Mouse (Mus musculus) heart, postnatal 36 days (tissue): ENCODE data around the gene Amer2. TPM values are rescaled to one million over a fixed set of nuclear protein-coding genes. Genes with fewer than 3 reads are reported as not detected.
"Not testable (repeated sequence)": the region's sequence is repeated elsewhere in the genome, so short reads cannot be mapped to it uniquely, and the experiment has no call there.

Source experiments
- DNase-seq, 2 experiments: peaks; one replicate each; pipeline ENCODE4 v3.0.0; 2021 to 2022
- intact Hi-C: fragments of 180-260 bp; cut with DNase I; formaldehyde crosslinking; loops from one replicate; pipeline ENCODE4 v1.15.1; 2025
- total RNA-seq, 2 experiments: library from RNA; stranded (reverse); gene quantifications; 2 replicates each; pipeline ENCODE4 v1.2.3; 2021

Gene Amer2
- not detected for total RNA-seq

GRCm38 (mm10) chr14:60372821-60373309 is at the start of gene Amer2:
Gene Amer2, plus strand, starts transcription at chr14:60373259.
- no peak for DNase-seq
- intact Hi-C loops: no loop called here

DNA sequence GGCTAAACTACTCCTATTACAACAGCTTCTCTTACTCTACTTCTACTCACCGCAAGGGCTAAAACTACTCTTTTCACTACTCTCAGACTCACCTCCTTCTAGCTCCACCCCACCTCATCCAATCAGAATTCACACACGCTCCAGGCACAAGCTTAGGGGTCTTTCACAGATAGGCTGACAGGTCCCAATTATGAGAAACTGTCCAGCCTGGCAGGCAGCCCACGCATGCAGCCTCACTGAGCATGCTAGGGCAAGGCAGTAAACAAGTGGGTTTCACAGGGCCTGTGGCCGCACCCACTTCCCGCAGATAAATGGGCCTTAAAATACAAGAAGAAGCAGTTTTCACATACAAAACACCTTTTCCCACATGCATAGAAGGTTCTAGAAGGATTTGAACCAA is 33.1 kb upstream of the Amer2 start:
- DNase-seq, intact Hi-C loops: not testable (repeated sequence)

DNA sequence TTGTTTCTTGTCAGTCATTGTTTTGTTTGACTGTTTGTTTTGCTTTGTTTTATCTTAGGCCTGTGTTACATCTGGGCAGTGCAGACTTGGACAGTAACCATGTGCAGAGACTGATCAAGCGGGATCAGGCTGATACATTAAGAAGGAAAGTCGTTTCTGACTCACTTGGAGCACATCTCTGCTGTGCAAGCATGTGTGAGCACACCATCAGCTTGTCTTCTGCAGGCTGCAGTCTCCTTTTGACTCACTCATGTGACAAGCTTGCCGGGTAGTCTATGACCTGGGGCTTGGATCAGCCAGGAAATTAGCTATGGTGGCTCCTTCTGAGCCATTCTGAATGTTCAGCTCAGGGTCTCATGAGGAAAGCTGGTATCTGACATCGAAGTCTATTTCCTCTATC is 32.5 kb upstream of the Amer2 start:
- intact Hi-C loops: no loop called here
- DNase-seq: no peak

GRCm38 (mm10) chr14:60345326-60345876 is 27.7 kb upstream of the Amer2 start:
- intact Hi-C loops: no loop called here
- DNase-seq: no peak

- intact Hi-C loops: no loop called here
- DNase-seq: no peak
These were observed 14.7 kb upstream of the Amer2 start for GRCm38 (mm10) chr14:60358347-60358746.

DNA sequence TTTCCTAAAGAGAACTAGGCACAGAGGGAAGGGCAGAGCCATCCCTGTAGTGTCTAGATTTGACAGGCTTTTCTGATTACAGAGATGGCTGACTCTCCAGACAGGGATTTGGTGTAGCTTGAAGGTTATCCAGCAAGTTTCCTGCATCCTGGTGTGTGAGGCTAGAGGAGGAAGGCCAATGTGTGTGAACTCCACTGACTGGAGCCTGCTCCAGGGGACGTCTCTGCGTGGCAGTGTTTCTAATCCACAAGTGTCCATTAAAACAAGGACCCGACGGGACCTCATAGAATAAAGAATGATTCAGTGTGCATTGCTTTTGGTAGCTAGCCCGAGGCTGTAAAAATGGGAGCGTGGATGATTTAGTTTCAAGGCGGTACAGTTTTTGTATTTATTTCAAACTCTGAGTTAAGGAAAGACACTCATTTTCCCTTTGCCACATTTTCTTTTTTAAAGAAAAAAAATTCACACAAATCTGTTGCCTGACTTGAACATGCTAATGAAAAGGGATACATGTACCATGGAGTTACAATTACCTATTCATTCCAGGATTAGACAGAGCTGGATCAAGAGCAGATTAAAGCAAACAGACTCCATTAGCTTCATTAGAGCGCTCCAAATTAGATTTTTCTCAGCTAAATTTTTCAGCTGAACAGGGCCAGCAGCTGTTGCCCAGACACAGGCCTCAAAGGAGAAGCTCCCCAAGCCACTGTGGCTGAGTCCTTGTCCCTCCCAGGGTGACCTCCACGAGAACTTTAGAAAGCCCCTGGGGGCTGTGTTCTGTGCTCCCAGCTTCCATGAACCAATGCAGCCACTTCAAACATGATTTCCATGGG is 11.5 kb upstream of the Amer2 start:
- no peak for DNase-seq
- intact Hi-C loops: no loop called here

DNA sequence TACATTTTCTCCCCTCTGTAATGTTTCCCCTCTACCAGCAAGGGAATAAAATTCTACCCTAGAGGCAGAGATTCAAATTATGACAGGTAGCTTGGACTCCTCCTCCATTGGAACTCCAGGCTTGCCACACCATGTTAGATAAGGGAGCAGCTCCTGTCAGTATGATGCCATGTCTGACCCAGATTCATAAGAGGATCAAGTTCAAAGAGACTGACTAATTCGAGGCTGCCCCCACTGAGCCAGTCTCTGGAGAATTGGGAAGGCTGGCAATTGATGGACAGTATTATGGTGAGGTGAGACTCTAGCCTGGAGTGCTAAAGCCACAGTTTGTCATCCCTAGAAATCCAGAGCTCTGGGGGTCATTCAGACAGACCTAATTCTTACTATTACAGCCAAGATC is 6.3 kb upstream of the Amer2 start:
- intact Hi-C loops: no loop called here
- DNase-seq: no peak

DNA sequence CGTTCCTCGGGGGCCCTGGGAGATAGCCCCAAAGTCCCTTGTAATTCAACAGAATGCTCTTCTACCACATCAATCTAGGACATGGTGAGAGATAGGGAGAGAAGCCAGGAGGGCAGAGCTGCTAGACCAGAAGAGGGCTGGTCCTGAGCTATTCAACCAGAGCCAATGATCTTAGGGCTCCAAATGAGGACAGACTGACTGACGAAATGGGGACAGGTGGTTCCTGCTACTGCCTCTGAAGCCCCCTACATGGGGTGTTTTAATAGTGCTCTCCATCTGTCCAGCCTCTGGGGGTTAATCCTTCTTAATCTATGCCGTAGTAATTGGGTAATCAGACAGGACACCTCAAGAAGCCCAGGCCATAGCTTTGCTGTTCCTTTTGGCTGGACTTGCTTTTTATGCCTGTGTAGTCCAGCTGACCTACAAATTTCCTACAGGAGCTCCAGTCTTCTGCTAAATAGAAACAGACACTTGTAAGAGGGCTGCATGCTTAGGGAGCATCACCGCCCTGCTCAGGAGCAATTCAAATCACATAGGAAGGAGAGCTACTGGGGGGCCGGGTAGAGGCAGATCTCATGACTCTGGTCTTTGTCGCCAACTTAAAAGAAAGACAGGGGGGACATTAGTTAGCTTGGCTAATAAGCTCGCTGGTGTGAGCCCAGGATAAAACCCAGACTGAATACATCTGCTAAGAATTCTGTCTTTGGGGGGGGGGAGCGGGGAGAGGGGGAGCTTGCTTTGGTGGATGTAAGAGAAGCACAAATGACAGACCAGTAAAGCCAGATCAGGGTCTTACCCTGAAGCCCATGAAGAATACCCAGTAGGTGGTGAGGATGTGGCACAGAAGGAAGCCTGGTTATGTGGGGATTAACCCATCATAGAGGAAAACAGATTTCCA is 4.0 kb upstream of the Amer2 start:
- DNase-seq: no peak
- intact Hi-C loops: no loop called here

- no peak for DNase-seq
- intact Hi-C loops: no loop called here
These were observed 3.3 kb upstream of the Amer2 start for GRCm38 (mm10) chr14:60369667-60370315.

DNA sequence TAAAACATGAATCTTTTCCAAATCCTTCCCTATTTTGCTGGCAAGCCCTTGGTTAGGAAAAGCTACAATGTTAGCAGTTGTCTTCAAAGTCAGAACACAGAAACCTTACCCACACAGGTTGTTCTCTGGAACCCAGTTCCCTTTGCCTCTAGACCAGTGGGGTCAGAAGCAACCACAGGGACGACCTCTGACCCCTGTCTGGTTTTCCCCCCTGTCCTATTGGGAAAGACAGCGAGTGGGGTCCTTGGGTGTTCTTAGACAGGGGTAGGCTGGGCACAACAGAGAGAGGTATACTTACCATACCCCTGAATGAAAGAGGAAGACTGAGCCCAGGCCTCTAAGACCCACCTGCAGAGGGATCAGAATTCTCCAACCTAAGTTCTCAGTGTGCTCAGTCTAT is 4.0 kb downstream of the Amer2 start:
- intact Hi-C loops: no loop called here
- no peak for DNase-seq

- no peak for DNase-seq
- intact Hi-C loops: no loop called here
These were observed 4.5 kb downstream of the Amer2 start for GRCm38 (mm10) chr14:60377546-60377945.

- DNase-seq: peak; percentile 3 to 4
- intact Hi-C loops: no loop called here
These were observed 5.1 kb downstream of the Amer2 start for GRCm38 (mm10) chr14:60378057-60378565.

DNA sequence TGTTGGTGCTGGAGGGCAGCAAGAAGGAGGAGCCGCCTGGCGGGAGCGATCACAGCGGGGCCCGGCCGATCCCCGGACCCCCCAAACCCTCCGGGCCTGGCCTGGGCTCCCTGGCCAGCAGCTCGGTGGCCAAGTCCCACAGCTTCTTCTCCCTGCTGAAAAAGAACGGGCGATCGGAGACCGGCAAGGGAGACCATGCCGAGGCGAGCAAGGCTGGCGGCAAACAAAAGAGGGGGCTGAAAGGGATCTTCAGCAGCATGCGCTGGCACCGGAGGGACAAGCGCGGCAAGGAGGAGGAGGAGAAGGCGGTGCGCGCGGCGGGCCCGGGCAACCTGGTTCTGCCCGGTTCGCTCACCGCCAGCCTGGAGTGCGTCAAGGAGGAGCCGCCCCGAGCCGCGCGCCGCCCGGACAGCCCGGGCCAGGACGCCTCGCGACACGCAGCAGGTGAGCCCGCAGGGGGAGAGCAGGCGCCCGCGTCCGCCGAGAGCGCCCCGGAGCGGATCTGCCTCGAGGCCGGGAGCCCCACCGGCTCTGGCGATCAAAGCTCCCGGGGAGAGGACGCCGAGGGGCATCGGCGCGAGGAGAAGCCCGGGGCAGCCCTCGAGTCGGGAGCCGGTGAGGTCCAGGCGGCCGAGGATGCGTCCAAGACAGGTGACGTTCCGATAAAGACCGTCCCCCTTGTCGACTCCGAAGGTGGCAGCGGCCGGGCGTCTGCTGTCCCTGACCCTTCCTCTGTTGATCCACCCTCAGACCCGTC is 5.7 kb downstream of the Amer2 start:
- DNase-seq: peak; percentile 3
- intact Hi-C loops: no loop called here

DNA sequence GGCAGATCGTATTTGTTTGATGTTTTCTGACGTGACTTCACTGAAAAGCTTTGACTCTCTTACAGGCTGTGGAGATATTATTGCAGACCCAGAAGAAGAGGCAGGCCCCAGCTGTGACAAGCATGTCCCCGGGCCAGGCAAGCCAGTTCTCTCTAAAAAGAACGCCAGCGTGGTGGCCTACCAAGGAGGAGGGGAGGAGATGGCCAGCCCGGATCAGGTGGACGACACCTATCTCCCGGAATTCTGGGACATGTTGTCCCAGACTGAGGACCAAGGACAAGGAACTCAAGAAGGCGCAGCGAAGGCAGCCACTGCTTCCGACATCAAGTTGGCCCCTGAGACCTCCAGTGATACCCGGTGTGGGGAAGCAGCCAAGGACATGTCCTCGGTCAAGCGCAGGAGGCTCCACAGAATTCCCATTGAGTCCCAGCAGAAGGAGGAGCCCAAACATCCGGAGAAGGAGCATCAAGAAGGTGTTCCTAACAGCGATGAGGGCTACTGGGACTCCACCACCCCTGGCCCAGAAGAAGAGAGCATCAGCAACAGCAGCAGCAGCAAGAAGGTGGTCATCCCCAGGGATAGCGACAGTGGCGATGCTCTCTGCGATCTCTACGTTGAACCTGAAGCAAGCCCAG is 6.4 kb downstream of the Amer2 start:
- no peak for DNase-seq
- intact Hi-C loops: no loop called here

DNA sequence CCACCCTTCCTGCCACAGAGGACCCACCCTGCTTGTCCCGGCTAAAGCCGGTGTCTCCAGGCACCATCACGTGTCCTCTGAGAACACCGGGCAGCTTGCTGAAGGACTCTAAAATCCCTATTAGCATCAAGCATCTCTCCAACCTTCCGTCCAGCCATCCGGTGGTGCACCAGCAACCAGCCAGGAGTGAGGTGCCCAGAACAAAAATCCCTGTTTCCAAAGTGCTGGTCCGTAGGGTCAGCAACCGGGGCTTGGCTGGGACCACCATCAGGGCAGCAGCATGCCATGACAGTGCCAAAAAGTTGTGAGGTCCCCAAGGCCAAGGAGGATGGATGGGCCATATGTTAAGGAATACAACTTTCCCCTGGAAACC is 6.9 kb downstream of the Amer2 start:
- no peak for DNase-seq
- intact Hi-C loops: no loop called here

DNA sequence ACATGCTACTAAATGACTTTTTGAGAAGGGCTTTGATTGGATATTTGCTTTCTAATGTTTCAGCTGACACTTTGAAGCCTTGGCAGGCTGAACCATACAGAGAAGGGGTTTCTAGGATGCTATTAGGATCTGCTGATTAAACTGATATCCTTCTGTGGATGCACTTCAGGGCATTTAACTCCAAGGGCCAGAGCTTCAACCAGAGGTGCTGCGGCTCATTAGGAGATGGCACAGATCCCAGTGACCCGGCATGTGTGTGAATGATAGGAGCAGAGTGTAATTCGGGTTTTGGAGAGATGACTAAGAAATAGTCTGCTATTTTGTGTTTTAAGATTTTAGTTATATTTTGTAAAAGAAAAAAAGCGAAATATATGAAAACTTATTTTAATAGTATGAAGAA is 8.6 kb downstream of the Amer2 start:
- intact Hi-C loops: no loop called here
- DNase-seq: no peak

DNA sequence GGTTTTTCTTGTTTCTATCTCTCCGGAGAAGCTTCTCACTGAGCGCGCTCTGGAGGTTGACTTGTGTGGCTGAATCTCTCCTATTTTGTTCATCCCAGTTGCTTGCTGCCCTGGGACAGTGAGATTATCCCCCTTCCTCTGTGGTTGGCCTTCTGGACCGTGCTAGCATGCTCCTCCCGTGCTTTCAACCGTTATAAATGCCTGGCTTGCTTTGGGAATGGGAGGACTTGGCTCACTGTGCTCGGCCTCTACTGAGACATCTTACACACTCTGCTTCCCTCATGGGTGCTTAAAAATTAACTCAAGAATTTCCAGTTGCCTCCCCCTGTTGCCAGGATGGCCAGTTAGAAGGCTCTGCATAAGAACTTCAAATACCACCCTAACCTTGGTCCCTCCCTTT is 10.8 kb downstream of the Amer2 start:
- DNase-seq: no peak
- intact Hi-C loops: no loop called here

DNA sequence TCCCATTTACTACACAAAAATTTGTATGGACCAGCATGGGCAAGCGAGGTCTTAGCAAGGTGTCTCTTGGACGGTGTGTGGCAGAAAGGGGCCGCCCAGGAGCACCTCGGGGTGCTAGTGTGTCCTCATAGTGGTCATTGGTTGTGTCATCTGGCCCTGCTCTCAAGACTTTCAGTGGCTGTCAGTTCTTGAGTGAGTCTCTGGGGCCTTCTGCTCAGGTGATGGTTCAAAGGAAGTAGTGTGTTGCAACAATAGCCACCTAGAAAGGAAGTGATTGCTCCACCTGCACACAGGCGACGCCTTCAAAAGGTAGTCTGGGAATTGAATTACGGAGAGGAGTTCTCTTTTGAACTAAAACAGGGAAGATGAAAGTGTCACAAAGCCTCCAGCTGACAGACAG is 11.2 kb downstream of the Amer2 start:
- DNase-seq: no peak
- intact Hi-C loops: no loop called here

GRCm38 (mm10) chr14:60385079-60385643 is 12.1 kb downstream of the Amer2 start:
- no peak for DNase-seq
- intact Hi-C loops: no loop called here
